8 mouse cellular contexts compared by ENCODE assay signal in genomic region chr14:62389729-62390536, GRCm38 (mm10).
DNase-seq lines count a peak whose midpoint lies in the region; ATAC-seq and TF ChIP-seq lines count a peak whose summit lies in the region.

No protein-coding gene starts in this region.

- WGBS in heart, embryonic 12.5 days: 75% methylated on average over 9 of the region's 9 CpGs
- WGBS in embryonic facial prominence, embryonic 10.5 days: 84% methylated on average over 9 of the region's 9 CpGs

- in situ Hi-C loops in CH12.LX (cut with MboI; ENCODE audit: low pct_ligation_motif_present, low pct_unique_long_range_greater_than_20kb, low sequenced_read_pairs): no loop called here

- no peak overlapping the region for H3K4me2 ChIP-seq in heart, embryonic 12.5 days
- peak overlapping the region; percentile 91 for H3K4me2 ChIP-seq in CH12.LX (ENCODE audit: insufficient read depth, low read depth, poor library complexity, severe bottlenecking)

- TF ChIP-seq POLR2A in CH12.LX (IDR thresholded peaks at IDR 0.05; ENCODE audit: low read depth, low read length): no peak

- DNase-seq in heart, adult 9 months (ENCODE audit: low spot score in 2 of 2): no peak
- peak; percentile 4 for DNase-seq in CH12.LX (ENCODE audit: extremely low read depth)
- no peak for DNase-seq in embryonic facial prominence, embryonic 10.5 days (ENCODE audit: low spot score)
- DNase-seq in left cerebral cortex, postnatal 36 days (ENCODE audit: low spot score in 2 of 2): peak; percentile 23 to 30
- no peak for DNase-seq in ovary, postnatal 14 days (ENCODE audit: low spot score)
- no peak for DNase-seq in embryo, embryonic 10.5 days (ENCODE audit: low spot score)

- H3K79me2 ChIP-seq in CH12.LX (replicated peaks; ENCODE audit: control insufficient read depth, extremely low read depth, insufficient read depth, poor library complexity, severe bottlenecking): no peaks in the 10 kb centered on the region

- dilution Hi-C loops in CH12.LX (cut with MboI; ENCODE audit: extremely low pct_ligation_motif_present, extremely low pct_unique_long_range_greater_than_20kb, low sequenced_read_pairs): no loop called here

- no peak for TF ChIP-seq CTCF in CH12.LX (conservative IDR thresholded peaks at IDR 0.05 in 1 of 2, IDR thresholded peaks at IDR 0.05 in 1 of 2; ENCODE audit: low read depth in 2 of 2, low read length in 2 of 2)

- peak overlapping the region; percentile 35; the same call in 1 of the 2 replicates for H3K27ac ChIP-seq in heart, embryonic 12.5 days (ENCODE audit: poor library complexity, severe bottlenecking)
- H3K27ac ChIP-seq in CH12.LX (ENCODE audit: insufficient read depth, low read depth): no peak overlapping the region
- peak overlapping the region; percentile 1; the same call in 1 of the 2 replicates for H3K27ac ChIP-seq in embryonic facial prominence, embryonic 10.5 days (replicated peaks)

- no peak overlapping the region for H3K4me3 ChIP-seq in heart, embryonic 12.5 days
- peak overlapping the region in 2 of 3 experiments; percentile 27 to 30 for H3K4me3 ChIP-seq in CH12.LX (replicated peaks in 1 of 3; ENCODE audit: low read depth in 2 of 3, low read length in 2 of 3, poor library complexity in 1 of 3)
- H3K4me3 ChIP-seq in embryonic facial prominence, embryonic 10.5 days: no peak overlapping the region

- intact Hi-C loops in left cerebral cortex, postnatal 36 days (cut with DNase I): no loop called here

- H3K9me3 ChIP-seq in heart, embryonic 12.5 days (replicated peaks): no peaks in the 10 kb centered on the region
- H3K9me3 ChIP-seq in CH12.LX (replicated peaks; ENCODE audit: low read length): no peaks in the 10 kb centered on the region
- no peaks in the 10 kb centered on the region for H3K9me3 ChIP-seq in embryonic facial prominence, embryonic 10.5 days

- no peaks in the 10 kb centered on the region for H3K36me3 ChIP-seq in heart, embryonic 12.5 days
- no peaks in the 10 kb centered on the region for H3K36me3 ChIP-seq in CH12.LX (replicated peaks in 1 of 2; ENCODE audit: control insufficient read depth in 1 of 2, insufficient read depth in 1 of 2, low read length in 1 of 2)
- H3K36me3 ChIP-seq in embryonic facial prominence, embryonic 10.5 days (replicated peaks): no peaks in the 10 kb centered on the region

- H3K4me1 ChIP-seq in heart, embryonic 12.5 days (replicated peaks): peaks cover 13% of the 10 kb centered on the region; the same call in 1 of the 2 replicates
- peaks cover 0 to 21% of the 10 kb centered on the region in 2 experiments; a peak in 2 of 4 replicates for H3K4me1 ChIP-seq in CH12.LX (ENCODE audit: control insufficient read depth in 1 of 2, insufficient read depth in 2 of 2)
- peaks cover 11% of the 10 kb centered on the region for H3K4me1 ChIP-seq in embryonic facial prominence, embryonic 10.5 days

- no peak for TF ChIP-seq EP300 in CH12.LX (IDR thresholded peaks at IDR 0.05; ENCODE audit: low read length)

- TF ChIP-seq RAD21 in CH12.LX (IDR thresholded peaks at IDR 0.05; ENCODE audit: low read depth, low read length): no peak

- no peaks in the 10 kb centered on the region for H3K27me3 ChIP-seq in heart, embryonic 12.5 days (replicated peaks)
- no peaks in the 10 kb centered on the region for H3K27me3 ChIP-seq in CH12.LX (replicated peaks)
- no peaks in the 10 kb centered on the region for H3K27me3 ChIP-seq in embryonic facial prominence, embryonic 10.5 days (replicated peaks; ENCODE audit: low read depth, poor library complexity, severe bottlenecking)

- no peak overlapping the region for H3K9ac ChIP-seq in heart, embryonic 12.5 days
- 0 out of 2 replicates have a peak overlapping the region, but pooled peaks have one; percentile 21 for H3K9ac ChIP-seq in CH12.LX (ENCODE audit: insufficient read depth, low read depth)

- ATAC-seq in heart, embryonic 12.5 days (ENCODE audit: insufficient number of reproducible peaks, low FRiP score): no peak
- no peak for ATAC-seq in monocyte, adult 5-6 weeks (replicated peaks; ENCODE audit: insufficient number of reproducible peaks, low FRiP score, low TSS enrichment, poor library complexity, severe bottlenecking)

TF ChIP-seq in CH12.LX, 34 proteins besides CTCF, POLR2A, EP300 and RAD21:
- TF ChIP-seq NRF1 (IDR thresholded peaks at IDR 0.05; ENCODE audit: low read depth, low read length) (no peak), CHD2 (IDR thresholded peaks at IDR 0.05; ENCODE audit: low read length) (peak; percentile 45; the same call in 1 of the 2 replicates)

Comparison
In these comparisons a context has a peak if more than half of its experiments do, and no peak if none do; other contexts are left out.
1. H3K4me3 ChIP-seq: peak in CH12.LX (2 of 3); none in heart, embryonic 12.5 days (single experiment) and embryonic facial prominence, embryonic 10.5 days (single experiment).
2. DNase-seq: peak in CH12.LX (single experiment) and left cerebral cortex, postnatal 36 days (2 of 2); none in heart, adult 9 months (0 of 2), embryonic facial prominence, embryonic 10.5 days (single experiment), ovary, postnatal 14 days (single experiment) and embryo, embryonic 10.5 days (single experiment).